Mouse (Mus musculus): ENCODE results near the gene Krtap3-1. TPM values are rescaled to one million over a fixed set of nuclear protein-coding genes. Genes with fewer than 3 reads are reported as not detected.
"Not testable (repeated sequence)": the region's sequence is repeated elsewhere in the genome, so short reads cannot be mapped to it uniquely, and the experiment has no call there.

Gene Krtap3-1
- polyA plus RNA-seq (2015; fragmentation: Nextera tagmentation; extraction: Ambion mirVana): not detected in 2 replicates

- H3K27ac ChIP-seq: no peak within 1 kb of the TSS
- 93% methylated on average over 7 of the region's 7 CpGs for WGBS
- ATAC-seq: no peak
These were observed at the start of gene Krtap3-1 for GRCm38 (mm10) chr11:99566530-99566929. Gene Krtap3-1 (minus strand): TSS chr11:99566630.

DNA sequence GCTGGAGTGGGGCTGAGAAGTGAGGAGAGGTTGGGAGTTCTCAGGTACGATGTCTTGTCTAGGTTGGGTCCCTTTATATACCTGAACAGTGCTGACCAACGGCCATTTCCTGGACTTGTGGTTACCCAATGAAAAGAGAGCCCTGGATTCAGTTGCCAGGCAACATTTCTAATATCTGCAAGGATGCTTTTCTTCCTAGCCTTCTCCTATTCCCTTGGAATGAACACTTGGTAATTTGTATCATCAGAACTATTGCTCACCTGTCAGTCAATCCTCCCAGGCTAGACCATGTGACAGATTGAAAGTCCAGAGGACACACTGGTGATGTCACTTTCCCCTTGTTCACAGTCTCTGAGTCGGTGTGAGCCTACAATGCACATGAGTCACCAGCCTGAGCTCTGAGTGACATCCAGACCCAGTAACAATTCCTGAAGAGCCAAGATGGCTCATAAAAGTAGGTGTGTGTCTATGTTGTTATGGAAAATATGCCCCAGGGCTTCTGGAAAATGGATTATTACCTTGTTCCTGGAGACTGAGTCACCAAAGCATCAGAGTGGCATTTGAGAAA is 48.5 kb upstream of the Krtap3-1 start, which contains the start of gene Krtap2-4:
Krtap2-4 (minus strand) TSS at position 51 of the 568 bp plus-strand sequence.
- WGBS: 72% methylated on average over 3 of the region's 3 CpGs
- Histone ChIP-seq H3K4me2 (replicated peaks) (no peak within 1 kb of the TSS), H3K27ac (no peak within 1 kb of the TSS), H3K9ac (replicated peaks) (no peak within 1 kb of the TSS), H3K9me3 (no peaks in the 10 kb centered on the region), H3K36me3 (no peaks in the 10 kb centered on the region), H3K4me3 (replicated peaks) (no peak within 1 kb of the TSS), H3K27me3 (no peaks in the 10 kb centered on the region), H3K4me1 (replicated peaks) (no peaks in the 10 kb centered on the region)
- no peak for ATAC-seq

More at GRCm38 (mm10) chr11:99566530-99566929, at the start of gene Krtap3-1:
- no peaks in the 10 kb centered on the region for H3K36me3 ChIP-seq
- H3K4me3 ChIP-seq (replicated peaks): no peak within 1 kb of the TSS
- no peaks in the 10 kb centered on the region for H3K9me3 ChIP-seq
- H3K27me3 ChIP-seq: no peaks in the 10 kb centered on the region
- no peak within 1 kb of the TSS for H3K4me2 ChIP-seq (replicated peaks)
- H3K9ac ChIP-seq (replicated peaks): no peak within 1 kb of the TSS
- no peaks in the 10 kb centered on the region for H3K4me1 ChIP-seq (replicated peaks)

DNA sequence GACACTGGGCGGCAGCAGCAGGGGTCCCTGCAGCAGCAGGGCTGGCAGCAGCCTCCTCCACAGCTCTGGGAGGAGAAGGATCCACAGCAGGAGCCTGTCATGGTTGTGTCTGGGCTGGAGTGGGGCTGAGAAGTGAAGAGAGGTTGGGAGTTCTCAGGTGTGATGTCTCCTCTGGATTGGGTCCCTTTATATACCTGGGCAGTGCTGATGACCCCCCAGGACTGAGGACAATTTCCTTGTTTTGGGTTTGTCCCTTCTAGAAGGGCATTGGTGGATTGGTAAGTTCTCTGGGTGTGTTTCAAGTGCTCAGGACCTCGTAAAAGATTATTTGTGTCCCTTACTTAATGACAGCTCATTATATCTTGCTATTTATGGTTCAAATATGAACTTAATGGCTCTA is 43.7 kb upstream of the Krtap3-1 start, which contains the start of gene Gm11937:
Gm11937 (minus strand) TSS at position 101 of the 400 bp plus-strand sequence.
- not testable (repeated sequence) for H3K4me3 ChIP-seq (replicated peaks); H3K27me3 ChIP-seq; H3K9me3 ChIP-seq; H3K27ac ChIP-seq; H3K36me3 ChIP-seq; H3K4me2 ChIP-seq (replicated peaks); H3K9ac ChIP-seq (replicated peaks); H3K4me1 ChIP-seq (replicated peaks); ATAC-seq
- 72% methylated on average over 2 of the region's 2 CpGs for WGBS

DNA sequence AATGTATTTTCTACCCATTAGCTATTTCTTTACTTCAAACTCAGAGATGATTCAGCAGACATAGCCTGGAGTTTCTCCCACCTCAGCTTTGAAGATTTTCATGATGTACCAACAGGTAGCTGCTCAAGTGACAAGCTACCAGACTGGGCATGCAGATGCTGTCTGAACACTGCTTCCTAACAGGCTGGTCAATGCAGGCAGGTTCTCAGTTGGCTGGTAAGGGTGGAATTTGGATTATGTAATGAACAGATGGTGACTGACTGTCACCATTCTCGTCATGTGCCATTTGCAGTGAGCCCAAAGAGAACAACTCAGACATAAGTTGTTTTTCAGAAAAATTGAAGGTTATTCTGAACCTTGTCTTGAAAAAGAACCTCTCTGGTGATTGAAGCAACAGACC is 42.7 kb upstream of the Krtap3-1 start:
- WGBS: 65% methylated on average over 1 of the region's 1 CpGs
- H3K27me3 ChIP-seq: no peaks in the 10 kb centered on the region
- H3K27ac ChIP-seq: no peak overlapping the region
- no peaks in the 10 kb centered on the region for H3K9me3 ChIP-seq
- H3K4me3 ChIP-seq (replicated peaks): no peak overlapping the region
- H3K4me2 ChIP-seq (replicated peaks): no peak overlapping the region
- H3K4me1 ChIP-seq (replicated peaks): no peaks in the 10 kb centered on the region
- ATAC-seq: no peak
- H3K9ac ChIP-seq (replicated peaks): no peak overlapping the region
- no peaks in the 10 kb centered on the region for H3K36me3 ChIP-seq

DNA sequence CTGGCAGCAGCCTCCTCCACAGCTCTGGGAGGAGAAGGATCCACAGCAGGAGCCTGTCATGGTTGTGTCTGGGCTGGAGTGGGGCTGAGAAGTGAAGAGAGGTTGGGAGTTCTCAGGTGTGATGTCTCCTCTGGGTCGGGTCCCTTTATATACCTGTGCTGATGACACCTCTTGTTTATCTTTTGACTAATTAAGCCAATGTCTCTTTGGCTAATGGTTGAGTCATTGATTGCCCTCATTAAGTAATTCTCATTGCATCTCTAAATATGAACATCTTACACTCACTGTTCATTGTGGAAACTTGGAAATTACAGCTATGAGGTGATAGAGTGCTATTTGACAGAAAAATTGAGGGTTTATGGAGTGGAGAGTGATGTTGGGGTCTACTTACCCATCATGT is 36.8 kb upstream of the Krtap3-1 start, which contains the start of gene Gm11938:
Gm11938 (minus strand) TSS at position 101 of the 400 bp plus-strand sequence.
- not testable (repeated sequence) for H3K4me3 ChIP-seq (replicated peaks); H3K9me3 ChIP-seq; H3K4me1 ChIP-seq (replicated peaks); ATAC-seq; H3K27me3 ChIP-seq; H3K27ac ChIP-seq; H3K9ac ChIP-seq (replicated peaks); H3K36me3 ChIP-seq; H3K4me2 ChIP-seq (replicated peaks)
- WGBS: 87% methylated on average over 1 of the region's 1 CpGs

- H3K9ac ChIP-seq (replicated peaks); H3K4me1 ChIP-seq (replicated peaks); H3K4me3 ChIP-seq (replicated peaks); H3K36me3 ChIP-seq; H3K9me3 ChIP-seq; H3K27ac ChIP-seq; ATAC-seq; H3K27me3 ChIP-seq; H3K4me2 ChIP-seq (replicated peaks): not testable (repeated sequence)
- 86% methylated on average over 6 of the region's 6 CpGs for WGBS
These were observed 31.3 kb upstream of the Krtap3-1 start, which contains the start of gene Krtap9-3 for GRCm38 (mm10) chr11:99597742-99598141. Gene Krtap9-3 (minus strand): TSS chr11:99598105.

- ATAC-seq: no peak
These were observed 24.6 kb upstream of the Krtap3-1 start, which contains the start of gene Krtap1-3 for GRCm38 (mm10) chr11:99590981-99591380. Gene Krtap1-3 (minus strand): TSS chr11:99591339.

DNA sequence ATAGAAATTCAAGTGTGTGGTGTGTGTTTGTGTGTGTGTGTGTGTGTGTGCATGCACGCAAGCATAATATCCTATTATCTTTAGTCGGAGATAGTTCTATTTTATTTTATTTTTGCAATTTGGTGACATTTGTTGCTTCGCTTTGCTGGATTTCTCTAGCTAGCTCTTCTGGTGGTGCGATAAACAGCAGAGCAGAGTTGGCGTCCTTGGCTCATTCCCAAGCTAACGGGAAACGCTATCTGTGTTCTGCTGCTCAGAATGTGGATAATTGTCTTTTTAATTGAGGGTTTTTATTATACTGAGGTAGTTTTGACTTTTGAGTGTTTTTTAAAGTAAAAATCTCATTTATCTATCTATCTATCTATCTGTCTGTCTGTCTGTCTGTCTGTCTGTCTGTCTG is 18.7 kb upstream of the Krtap3-1 start:
- H3K9ac ChIP-seq (replicated peaks): no peak overlapping the region
- H3K4me2 ChIP-seq (replicated peaks): no peak overlapping the region
- WGBS: 91% methylated on average over 7 of the region's 7 CpGs
- no peak overlapping the region for H3K4me3 ChIP-seq (replicated peaks)
- H3K27ac ChIP-seq: no peak overlapping the region
- no peaks in the 10 kb centered on the region for H3K4me1 ChIP-seq (replicated peaks)
- H3K9me3 ChIP-seq: no peaks in the 10 kb centered on the region
- no peaks in the 10 kb centered on the region for H3K36me3 ChIP-seq
- no peak for ATAC-seq
- H3K27me3 ChIP-seq: no peaks in the 10 kb centered on the region

More at GRCm38 (mm10) chr11:99590981-99591380, 24.6 kb upstream of the Krtap3-1 start, which contains the start of gene Krtap1-3:
- Histone ChIP-seq H3K36me3 (no peaks in the 10 kb centered on the region), H3K4me1 (replicated peaks) (no peaks in the 10 kb centered on the region), H3K4me2 (replicated peaks) (no peak within 1 kb of the TSS), H3K9me3 (no peaks in the 10 kb centered on the region), H3K9ac (replicated peaks) (no peak within 1 kb of the TSS), H3K4me3 (replicated peaks) (no peak within 1 kb of the TSS), H3K27ac (no peak within 1 kb of the TSS), H3K27me3 (no peaks in the 10 kb centered on the region)
- 85% methylated on average over 6 of the region's 6 CpGs for WGBS

GRCm38 (mm10) chr11:99583245-99583704 is 16.8 kb upstream of the Krtap3-1 start, which contains the start of gene Krtap1-4:
Gene Krtap1-4 (minus strand): TSS chr11:99583654.
- no peaks in the 10 kb centered on the region for H3K27me3 ChIP-seq
- no peak within 1 kb of the TSS for H3K27ac ChIP-seq
- no peaks in the 10 kb centered on the region for H3K36me3 ChIP-seq
- 86% methylated on average over 5 of the region's 5 CpGs for WGBS
- no peak within 1 kb of the TSS for H3K4me3 ChIP-seq (replicated peaks)
- no peak within 1 kb of the TSS for H3K4me2 ChIP-seq (replicated peaks)
- ATAC-seq: no peak
- H3K9me3 ChIP-seq: no peaks in the 10 kb centered on the region
- no peaks in the 10 kb centered on the region for H3K4me1 ChIP-seq (replicated peaks)
- no peak within 1 kb of the TSS for H3K9ac ChIP-seq (replicated peaks)

- Histone ChIP-seq H3K9ac (replicated peaks) (no peak overlapping the region), H3K9me3 (no peaks in the 10 kb centered on the region), H3K36me3 (no peaks in the 10 kb centered on the region), H3K4me2 (replicated peaks) (no peak overlapping the region), H3K4me1 (replicated peaks) (no peaks in the 10 kb centered on the region), H3K27me3 (no peaks in the 10 kb centered on the region), H3K4me3 (replicated peaks) (no peak overlapping the region), H3K27ac (no peak overlapping the region)
- ATAC-seq: no peak
- 88% methylated on average over 6 of the region's 6 CpGs for WGBS
These were observed 15.1 kb upstream of the Krtap3-1 start for GRCm38 (mm10) chr11:99581564-99581963.

DNA sequence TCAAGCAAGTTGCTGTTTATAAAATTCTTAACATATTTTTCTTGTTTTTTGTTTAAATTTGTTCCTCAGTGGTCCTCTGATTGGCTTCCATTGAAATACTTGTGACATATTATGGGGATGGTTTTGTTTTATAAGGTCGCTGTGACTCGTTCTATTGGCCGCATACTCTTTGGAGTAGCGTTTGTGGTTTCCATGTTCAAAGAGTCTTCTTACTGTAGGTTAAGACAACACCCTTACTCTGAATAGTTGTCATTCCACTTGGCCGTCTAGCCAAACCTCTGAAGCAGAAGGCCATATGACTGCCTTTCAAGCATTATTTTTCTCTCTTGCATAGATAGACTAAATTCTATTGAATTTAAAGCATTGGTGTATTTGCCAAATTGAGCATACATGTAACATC is 14.6 kb upstream of the Krtap3-1 start:
- ATAC-seq: no peak
- Histone ChIP-seq H3K4me3 (replicated peaks) (no peak overlapping the region), H3K9me3 (no peaks in the 10 kb centered on the region), H3K36me3 (no peaks in the 10 kb centered on the region), H3K4me1 (replicated peaks) (no peaks in the 10 kb centered on the region), H3K9ac (replicated peaks) (no peak overlapping the region), H3K27ac (no peak overlapping the region), H3K4me2 (replicated peaks) (no peak overlapping the region), H3K27me3 (no peaks in the 10 kb centered on the region)
- WGBS: 98% methylated on average over 5 of the region's 5 CpGs

DNA sequence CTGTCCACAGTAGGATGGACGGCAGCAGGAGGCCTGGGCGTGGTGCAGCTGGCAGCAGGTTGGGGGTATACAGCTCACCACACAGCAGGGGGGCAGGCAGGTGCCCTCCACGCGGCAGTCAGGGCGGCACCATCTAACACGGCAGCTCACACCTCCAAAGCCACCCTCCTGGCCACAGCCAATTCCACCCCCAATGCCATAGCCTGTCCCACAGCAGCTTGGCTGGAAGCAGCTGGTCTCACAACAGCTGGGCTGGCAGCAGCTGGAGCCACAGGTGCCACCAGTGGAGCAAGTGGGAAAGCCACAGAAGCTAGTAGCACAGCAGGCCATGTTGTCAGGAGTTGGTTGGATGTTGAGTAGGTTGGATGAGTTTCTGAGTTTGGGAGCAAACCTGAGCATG is 14.2 kb upstream of the Krtap3-1 start, which contains the start of gene Krtap1-5:
Krtap1-5 (minus strand) TSS at position 381 of the 400 bp plus-strand sequence.
- H3K9me3 ChIP-seq: no peaks in the 10 kb centered on the region
- ATAC-seq: no peak
- H3K27ac ChIP-seq: no peak within 1 kb of the TSS
- no peak within 1 kb of the TSS for H3K4me2 ChIP-seq (replicated peaks)
- 89% methylated on average over 6 of the region's 6 CpGs for WGBS
- no peak within 1 kb of the TSS for H3K4me3 ChIP-seq (replicated peaks)
- no peaks in the 10 kb centered on the region for H3K4me1 ChIP-seq (replicated peaks)
- H3K36me3 ChIP-seq: no peaks in the 10 kb centered on the region
- H3K9ac ChIP-seq (replicated peaks): no peak within 1 kb of the TSS
- no peaks in the 10 kb centered on the region for H3K27me3 ChIP-seq
